Mouse (Mus musculus) skeletal muscle tissue, adult 2 months (tissue): Measurements from ENCODE around the gene Vac14.
A peak's percentile ranks its signal among the peaks of the same experiment; 100 is the strongest.
"Not testable (repeated sequence)": the region's sequence is repeated elsewhere in the genome, so short reads cannot be mapped to it uniquely, and the experiment has no call there.

Experiments used
- DNase-seq: peaks from one replicate; pipeline ENCODE4 v3.0.0-alpha.2; 2012; ENCODE audit warnings: low read depth, low spot score

Gene Vac14

GRCm38 (mm10) chr8:110648577-110648976 lies 30.2 kb downstream of the Vac14 start:
- DNase-seq: no peak

- DNase-seq: no peak
These were observed 30.9 kb downstream of the Vac14 start for GRCm38 (mm10) chr8:110649286-110649685.

- no peak for DNase-seq
These were observed 32.5 kb downstream of the Vac14 start for GRCm38 (mm10) chr8:110650838-110651237.

- DNase-seq: no peak
These were observed 33.5 kb downstream of the Vac14 start for GRCm38 (mm10) chr8:110651847-110652246.

GRCm38 (mm10) chr8:110654075-110655060 lies 36.0 kb downstream of the Vac14 start:
- no peak for DNase-seq

GRCm38 (mm10) chr8:110655827-110656226 lies 37.4 kb downstream of the Vac14 start:
- no peak for DNase-seq

GRCm38 (mm10) chr8:110657661-110658060 lies 39.3 kb downstream of the Vac14 start:
- DNase-seq: peak; percentile 73

GRCm38 (mm10) chr8:110660121-110660520 lies 41.7 kb downstream of the Vac14 start:
- DNase-seq: peak; percentile 54

GRCm38 (mm10) chr8:110662545-110662944 lies 44.2 kb downstream of the Vac14 start:
- DNase-seq: no peak

GRCm38 (mm10) chr8:110663015-110663742 lies 44.8 kb downstream of the Vac14 start:
- DNase-seq: no peak

GRCm38 (mm10) chr8:110664202-110664896 lies 46.0 kb downstream of the Vac14 start:
- DNase-seq: peak; percentile 47

GRCm38 (mm10) chr8:110665000-110665399 lies 46.6 kb downstream of the Vac14 start:
- no peak for DNase-seq

GRCm38 (mm10) chr8:110667590-110668177 lies 49.3 kb downstream of the Vac14 start:
- not testable (repeated sequence) for DNase-seq

- DNase-seq: no peak
These were observed 51.7 kb downstream of the Vac14 start for GRCm38 (mm10) chr8:110669932-110670628.

GRCm38 (mm10) chr8:110671309-110671708 lies 52.9 kb downstream of the Vac14 start:
- peak; percentile 57 for DNase-seq

GRCm38 (mm10) chr8:110672133-110672532 lies 53.7 kb downstream of the Vac14 start:
- no peak for DNase-seq

GRCm38 (mm10) chr8:110673168-110673567 lies 54.8 kb downstream of the Vac14 start:
- DNase-seq: no peak

- DNase-seq: no peak
These were observed 56.2 kb downstream of the Vac14 start for GRCm38 (mm10) chr8:110674589-110674988.

GRCm38 (mm10) chr8:110676702-110677101 lies 58.3 kb downstream of the Vac14 start:
- peak; percentile 93 for DNase-seq

GRCm38 (mm10) chr8:110677174-110677660 lies 58.8 kb downstream of the Vac14 start:
- no peak for DNase-seq

- DNase-seq: no peak
These were observed 60.6 kb downstream of the Vac14 start for GRCm38 (mm10) chr8:110678989-110679388.
